Mouse (Mus musculus) stomach, postnatal 0 days (tissue): ENCODE results near the gene Hoxa2.

Experiments
- CTCF ChIP-seq: IDR thresholded peaks from 2 replicates; pipeline ENCODE4 v1.5.1; 2016; ENCODE audit warnings: antibody characterized with exemption, low read depth, mild to moderate bottlenecking, moderate library complexity
- EP300 ChIP-seq: optimal IDR thresholded peaks from 2 replicates; pipeline ENCODE3; 2016; ENCODE audit warnings: antibody characterized with exemption

DNA sequence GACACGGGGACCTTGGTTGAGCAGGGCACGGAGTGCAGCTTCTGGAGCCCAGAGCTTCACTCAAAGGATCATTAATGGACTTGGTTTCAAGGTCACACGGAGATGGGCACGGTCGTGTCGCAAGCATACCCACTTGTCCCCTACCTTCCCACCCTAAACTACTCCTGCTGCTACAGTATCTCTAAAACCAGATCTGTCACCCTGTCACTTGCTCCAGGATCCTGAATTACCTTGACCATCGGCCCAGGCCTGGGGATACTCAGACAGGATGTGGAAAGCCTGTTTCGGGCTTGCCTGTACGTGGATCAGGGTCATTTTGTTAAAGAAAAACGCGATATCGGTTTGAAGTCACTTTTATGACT is 45.0 kb upstream of the Hoxa2 start:
- no peak for TF ChIP-seq EP300
- no peak for TF ChIP-seq CTCF
